Mouse (Mus musculus) thymus, postnatal 14 days (tissue): ENCODE data around the gene Pax2.

Source experiments
- DNase-seq: peaks from one replicate; pipeline ENCODE4 v3.0.0; 2021

Gene Pax2

DNA sequence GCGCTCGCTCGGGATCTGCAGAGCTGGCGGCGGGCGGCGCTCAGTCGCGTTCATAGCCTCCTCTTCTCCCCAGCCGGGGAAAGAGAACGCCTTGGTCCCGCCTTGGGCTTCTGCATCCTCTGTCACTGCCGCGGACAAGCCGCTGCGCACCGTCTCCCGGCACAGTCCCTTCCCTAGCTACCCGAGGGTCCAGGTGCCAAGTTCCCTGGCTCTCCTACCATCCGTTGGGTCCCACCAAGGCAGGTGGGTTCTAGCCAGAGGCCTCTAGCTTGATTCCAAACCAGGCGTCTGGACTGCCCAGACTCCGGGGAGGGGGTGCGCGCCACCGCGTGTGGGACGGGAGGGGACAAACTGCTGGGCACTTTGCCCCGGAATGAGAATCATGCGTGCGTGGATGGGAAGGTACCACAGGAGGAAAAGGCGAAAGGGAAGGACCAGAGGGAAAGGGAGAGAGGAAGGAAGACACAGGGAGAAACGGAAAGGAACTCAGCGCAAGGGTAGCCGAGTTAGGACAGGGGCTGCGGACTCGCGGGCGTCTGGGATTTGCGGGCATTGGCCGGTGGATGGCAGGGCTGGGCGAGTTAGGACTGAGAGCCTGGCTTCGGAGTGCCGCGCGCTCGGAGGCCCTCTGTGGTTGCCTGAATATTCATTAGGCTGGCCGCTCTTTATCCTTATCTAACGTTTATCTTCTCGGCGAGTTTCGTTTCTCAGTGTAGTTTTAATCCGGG is at the start of gene Pax2:
Gene Pax2, plus strand, starts transcription at position 353 of the 728 bp plus-strand sequence.
- DNase-seq: no peak

DNA sequence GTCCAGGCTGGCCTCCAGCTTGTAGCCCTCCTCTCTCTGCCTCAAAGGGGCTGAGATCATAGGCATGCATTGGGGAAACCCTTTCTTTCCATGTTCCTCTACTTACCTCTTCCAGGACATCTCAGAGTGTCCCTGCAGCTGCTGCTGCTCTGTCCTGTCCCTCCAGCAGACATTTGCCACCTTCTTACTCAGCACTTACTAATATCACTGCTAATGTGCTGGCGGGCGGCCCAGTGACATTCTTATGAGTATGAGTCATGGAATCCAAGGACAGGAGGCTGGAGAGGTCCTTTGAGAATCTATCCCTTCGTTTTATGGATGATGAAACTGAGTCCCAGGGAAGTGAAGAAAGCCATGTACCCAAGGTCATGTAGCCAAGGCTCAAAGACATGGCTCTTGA is 47.0 kb upstream of the Pax2 start:
- no peak for DNase-seq

DNA sequence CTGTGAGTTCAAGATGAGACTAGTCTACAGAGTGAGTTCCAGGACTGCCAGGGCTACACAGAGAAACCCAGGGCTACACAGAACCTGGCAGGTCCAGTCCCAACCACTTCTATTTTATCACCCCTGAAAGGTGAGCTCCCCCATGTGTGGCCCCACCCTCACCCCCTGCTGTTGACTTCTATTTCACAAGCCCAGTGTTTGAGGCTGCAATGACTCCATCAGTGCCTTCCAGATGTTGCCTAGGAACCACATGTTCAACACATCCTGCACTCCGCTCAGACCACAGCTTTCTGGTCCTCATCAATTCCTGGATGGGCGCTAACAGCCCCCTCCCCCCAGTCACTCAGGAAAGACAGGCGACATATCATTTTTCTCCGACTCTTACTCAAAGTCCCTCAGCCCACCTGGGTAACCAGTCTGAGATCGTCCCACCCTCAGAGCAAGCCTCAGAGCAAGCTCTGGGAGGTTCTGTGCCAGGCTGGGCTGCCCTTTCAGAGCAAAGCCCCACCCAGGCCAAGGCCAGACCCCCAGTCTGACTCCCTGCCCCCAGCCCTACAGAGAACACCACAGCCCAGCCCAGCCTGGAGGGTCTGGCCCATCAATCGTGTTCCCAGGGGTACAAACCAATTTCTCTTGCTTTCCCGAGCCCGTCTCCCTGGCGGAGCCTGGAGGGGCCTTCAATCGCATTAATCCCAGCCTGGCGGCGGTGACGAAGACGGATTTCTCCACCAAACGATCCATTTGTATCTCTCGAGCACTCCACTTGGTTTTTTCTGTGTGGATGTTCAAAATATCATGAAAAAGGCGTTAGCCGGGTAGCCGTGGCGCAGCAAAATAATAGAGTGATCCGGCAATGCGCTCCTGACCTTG is 38.9 kb upstream of the Pax2 start:
- no peak for DNase-seq

GRCm38 (mm10) chr19:44719292-44720193 is 36.3 kb upstream of the Pax2 start:
- no peak for DNase-seq

DNA sequence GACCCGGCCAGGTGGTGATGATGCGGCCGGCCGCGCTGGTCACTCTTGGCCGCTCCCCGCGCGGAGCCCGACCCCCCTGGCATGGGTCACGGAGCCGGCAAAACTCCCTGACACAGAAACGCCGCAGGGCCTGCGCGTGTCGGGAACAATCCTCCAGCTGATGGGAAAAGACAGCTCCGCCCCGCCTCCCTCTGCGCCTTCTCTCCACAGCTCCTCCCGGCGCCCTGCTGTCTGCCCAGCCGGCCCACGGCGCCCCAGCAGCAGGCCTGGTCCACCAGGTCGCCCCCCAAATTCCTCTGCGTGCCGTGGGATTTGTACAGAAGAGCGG is 35.7 kb upstream of the Pax2 start:
- DNase-seq: no peak

- DNase-seq: no peak
These were observed 32.0 kb upstream of the Pax2 start for GRCm38 (mm10) chr19:44723611-44724440.

GRCm38 (mm10) chr19:44725951-44726791 is 29.7 kb upstream of the Pax2 start:
- DNase-seq: no peak

DNA sequence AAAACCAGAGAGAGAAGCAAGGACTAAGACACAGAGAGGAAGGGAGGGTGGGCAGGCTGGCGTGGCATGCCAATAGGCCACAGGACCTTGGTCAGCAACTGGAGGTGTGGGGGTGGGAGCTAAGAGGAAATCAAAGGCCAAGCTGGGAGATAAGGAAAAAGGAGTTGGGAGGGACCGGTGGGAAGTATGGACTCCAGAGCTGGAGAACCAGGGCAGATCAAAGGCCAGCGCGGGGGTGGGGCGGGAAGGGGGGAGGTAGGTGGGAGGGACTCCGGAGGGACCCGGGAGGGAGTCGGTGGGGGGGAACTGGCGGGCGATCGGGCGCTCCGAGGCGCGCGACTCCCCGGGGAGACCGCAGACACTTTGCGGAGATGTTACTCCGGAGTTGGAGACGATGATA is 21.7 kb upstream of the Pax2 start:
- DNase-seq: no peak

GRCm38 (mm10) chr19:44734682-44735081 is 21.2 kb upstream of the Pax2 start:
- no peak for DNase-seq

DNA sequence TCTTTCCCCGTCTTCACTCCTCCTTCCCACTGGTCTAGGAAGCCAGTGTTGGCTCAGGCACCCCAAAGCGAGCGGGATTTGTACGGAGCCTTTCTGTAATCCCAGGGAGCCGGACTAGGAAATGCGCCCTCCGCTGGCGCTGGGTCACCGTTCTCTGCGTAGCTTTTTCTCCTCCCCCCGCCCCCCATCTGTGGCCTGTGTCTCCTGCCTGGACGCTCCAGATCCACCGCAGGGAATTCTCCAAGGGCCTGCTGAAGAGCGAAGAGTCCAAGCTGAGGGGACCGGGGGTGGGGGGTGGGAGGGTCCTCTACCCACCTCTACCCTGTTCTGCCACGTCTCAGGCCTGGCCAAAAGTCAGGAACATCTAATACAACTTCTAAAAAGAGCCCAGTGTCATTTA is 15.5 kb upstream of the Pax2 start:
- no peak for DNase-seq

DNA sequence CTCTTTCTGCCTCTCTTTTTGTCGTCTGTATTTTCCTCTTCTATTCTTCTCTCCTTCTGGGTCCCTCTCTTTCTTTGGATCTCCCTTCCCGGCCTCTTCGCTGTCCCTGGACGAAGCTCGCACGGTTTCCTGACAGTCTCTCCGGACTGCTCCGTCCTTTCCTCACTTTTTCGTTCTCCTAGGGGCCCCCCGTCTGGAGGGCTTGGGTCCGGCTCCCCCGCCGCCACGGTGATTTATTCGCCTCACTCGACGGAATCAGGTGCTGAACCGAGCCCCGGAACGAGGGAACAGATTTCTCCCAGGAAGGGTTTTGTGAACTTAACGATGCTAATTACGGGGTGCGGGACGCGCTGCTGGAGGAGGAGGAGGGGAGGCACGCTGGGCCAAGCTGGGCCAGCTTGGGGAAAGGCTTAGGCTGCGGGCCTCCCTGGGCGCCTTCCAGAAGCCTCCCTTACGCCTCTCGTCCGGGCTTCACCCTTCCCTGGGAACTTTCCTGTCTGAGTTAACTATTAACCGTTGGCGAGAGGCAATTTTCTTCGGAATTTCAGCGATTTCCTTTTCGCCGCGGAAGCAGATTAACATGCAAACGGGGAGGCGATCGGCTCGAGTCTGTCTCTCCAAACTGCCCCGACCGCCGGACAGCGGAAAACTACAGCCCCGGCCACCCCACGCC is 14.6 kb upstream of the Pax2 start:
- no peak for DNase-seq

DNA sequence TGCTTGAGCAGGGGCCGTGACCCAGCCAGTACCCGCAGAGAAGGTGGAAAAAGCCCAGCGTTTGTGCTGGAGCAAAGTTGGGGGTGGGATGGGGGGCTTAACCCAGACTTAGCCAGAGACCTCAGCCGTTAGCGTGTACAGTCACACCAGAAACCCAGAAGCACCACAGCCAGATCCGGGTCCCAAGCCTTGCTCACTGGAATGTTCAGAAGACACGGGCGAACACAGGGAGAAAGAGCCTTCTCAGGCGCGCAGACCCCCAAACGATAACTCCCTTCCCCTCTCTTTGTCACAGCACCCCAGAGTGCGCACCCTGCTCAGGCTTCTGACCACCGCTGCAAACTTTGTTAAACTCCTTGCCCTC is 14.1 kb upstream of the Pax2 start:
- DNase-seq: no peak

DNA sequence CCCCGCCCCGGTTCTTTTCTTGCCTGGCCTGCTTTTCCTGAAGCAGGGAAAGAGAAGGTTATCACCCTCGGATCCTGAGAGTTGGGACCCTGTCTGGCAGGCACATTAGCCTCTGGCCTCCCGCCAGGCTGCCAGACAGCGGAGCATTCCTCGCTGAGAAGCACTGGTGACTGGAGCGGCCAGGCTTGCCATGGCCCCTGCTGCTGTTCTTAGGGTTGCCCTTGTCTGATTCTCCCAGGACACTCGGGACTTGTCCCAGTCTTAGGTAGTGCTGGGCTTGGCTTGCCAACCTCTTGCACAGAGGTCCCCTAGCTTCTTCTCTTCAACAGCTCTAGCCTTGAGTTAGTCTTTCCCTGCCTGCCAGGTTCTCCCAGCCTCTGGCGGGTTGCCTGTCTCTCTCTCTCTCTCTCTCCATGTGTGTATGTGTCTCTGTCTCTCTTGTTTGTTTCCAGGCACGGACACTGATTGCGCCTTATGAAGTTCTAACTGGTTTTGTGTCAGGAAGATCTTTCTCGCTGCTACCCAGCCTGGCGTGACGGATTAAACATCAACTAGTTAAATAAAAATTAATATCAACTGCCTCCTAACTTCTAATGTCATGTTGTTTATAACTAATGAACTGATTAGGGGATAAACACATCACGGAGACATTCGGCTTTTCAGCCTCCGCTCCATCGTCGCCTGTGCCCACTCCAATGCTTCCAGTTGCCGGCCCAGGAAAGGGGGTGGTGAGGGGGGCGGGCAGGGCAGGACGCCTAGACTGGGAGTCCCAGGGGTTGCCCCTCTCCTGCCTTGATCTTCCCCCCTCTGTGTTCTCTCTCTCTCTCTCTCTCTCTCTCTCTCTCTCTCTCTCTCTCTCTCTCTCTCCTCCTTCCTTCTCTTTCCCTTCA is 13.5 kb upstream of the Pax2 start:
- no peak for DNase-seq

- no peak for DNase-seq
These were observed 12.8 kb upstream of the Pax2 start for GRCm38 (mm10) chr19:44743021-44743415.

DNA sequence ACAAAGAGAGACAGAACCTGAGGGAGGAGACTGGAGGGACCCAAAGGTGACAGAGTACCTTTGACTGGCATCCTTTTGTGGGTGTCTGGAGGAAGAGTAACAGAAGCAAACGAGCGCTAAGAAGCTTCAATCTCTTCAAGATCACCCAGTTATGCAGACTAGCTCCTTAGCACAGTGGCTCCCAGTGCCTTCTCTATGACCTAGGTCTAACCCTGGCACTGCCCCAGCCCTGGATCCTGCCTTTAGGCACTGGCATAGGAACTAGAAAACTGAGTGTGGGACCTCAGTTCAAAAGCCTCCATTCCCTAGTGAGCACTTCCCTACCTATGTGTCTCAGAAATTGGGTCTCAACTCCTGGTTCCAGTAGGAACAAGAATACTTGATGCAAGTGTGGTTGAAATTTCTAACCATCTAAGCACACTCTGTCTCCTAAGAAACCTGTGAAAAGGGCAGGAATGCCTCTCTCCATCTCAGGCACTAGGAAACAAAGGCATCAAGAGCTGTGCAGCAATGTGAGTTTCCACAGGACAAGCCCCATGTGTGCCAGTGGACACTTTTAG is 11.8 kb upstream of the Pax2 start:
- no peak for DNase-seq

DNA sequence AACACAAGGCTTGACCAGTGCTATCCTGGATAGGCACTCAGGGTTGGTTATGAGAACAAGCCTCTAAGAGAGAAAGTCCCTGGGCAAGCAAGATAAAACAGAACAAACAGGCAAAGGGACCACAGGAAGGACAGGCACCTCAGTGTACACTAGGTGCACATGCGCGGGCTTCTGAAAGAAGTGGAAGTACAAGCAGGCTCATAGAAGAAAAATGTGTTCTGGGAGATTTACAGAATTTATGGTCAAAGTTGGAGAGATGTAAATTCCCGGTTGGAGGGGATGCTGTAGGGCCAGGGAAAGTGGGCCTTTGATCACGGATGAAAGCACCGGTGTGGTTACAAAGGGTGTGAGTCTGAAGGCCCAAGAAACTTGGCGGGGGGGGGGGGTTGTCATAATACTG is 10.1 kb upstream of the Pax2 start:
- DNase-seq: no peak

GRCm38 (mm10) chr19:44746541-44747024 is 9.3 kb upstream of the Pax2 start:
- no peak for DNase-seq

DNA sequence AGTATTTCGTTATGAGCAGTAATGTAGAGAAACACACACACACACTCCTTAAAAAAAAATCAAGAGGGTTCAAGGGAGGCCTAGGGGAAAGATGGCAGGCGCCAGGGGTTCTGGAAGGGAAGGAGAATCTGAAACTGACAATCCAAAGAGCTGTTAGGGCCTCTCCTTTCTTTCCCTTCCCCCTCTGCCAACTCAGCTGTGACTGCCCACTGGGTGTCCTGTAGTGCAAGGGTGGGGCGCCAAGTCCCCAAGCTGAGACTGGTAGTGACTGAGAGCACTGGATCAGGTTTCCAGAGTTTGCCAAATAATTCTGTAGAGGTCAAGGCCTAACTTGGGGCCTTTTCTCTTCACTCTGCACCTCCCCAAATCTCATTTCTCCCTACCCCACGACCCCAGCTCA is 8.4 kb upstream of the Pax2 start:
- DNase-seq: no peak

GRCm38 (mm10) chr19:44748271-44748670 is 7.6 kb upstream of the Pax2 start:
- no peak for DNase-seq
